Mouse (Mus musculus): ENCODE results near the gene Fam19a5. TPM values are rescaled to one million over a fixed set of nuclear protein-coding genes. Genes with fewer than 3 reads are reported as not detected.

The Fam19a5 gene
- total RNA-seq, 4 experiments from 2014 or later = 2.4 to 4.3 (median 3.1) TPM

DNA sequence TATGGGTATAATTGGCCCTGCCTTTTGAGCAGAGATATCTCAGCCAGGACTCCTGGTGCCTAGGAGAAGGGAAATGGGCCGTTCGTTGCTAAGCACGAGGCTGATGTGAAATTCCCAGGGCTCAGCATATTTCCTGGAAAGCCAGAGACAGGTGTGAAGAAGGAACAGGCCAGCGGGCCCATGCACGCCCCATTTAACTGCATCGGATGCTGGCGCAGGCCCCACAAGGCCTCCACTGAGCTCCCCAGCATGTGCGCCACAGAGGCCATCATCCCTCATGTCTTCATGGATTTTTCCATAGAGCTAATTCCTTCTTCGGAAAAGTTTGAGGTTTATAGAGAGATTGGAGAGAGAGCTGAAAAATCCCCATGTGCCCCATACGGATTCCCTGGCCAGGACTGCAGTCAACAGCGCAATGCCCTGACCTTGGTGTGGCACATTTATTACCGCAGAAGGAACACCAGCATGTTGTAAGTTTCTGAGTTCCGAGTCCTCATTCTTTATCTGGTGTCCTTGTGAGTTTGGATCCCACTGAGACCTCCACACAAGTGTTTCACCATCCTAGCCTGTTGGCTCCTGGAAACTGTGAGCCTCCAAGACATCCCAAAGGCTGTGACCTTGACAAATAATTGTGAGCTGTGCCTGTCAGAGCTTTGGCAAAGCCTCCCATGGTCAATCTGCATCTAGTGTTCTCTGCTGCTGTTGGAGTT lies 122.1 kb downstream of the Fam19a5 start:
- DNase-seq (ENCODE audit: low spot score in 2 of 2) = no peak

DNA sequence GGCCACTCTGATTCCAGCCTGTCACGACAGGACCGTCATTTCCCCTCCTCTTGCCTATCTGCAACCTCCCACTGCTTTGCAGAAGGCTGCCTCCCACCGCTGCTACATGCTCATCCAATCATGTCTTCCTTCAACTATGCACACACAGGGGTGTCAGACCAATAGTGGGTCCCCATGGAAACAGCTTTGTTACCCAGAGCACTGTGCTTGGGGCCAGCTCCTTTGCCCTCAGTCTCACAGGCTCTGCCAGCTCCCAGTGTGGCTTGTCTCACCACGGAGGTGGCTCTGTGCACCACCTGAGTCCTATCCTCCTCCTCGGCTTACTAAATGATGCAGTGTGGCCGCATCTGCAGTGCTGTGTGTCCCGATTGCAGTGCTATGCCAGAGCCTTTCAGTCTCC lies 123.3 kb downstream of the Fam19a5 start:
- DNase-seq (ENCODE audit: low spot score in 2 of 2) = no peak

DNA sequence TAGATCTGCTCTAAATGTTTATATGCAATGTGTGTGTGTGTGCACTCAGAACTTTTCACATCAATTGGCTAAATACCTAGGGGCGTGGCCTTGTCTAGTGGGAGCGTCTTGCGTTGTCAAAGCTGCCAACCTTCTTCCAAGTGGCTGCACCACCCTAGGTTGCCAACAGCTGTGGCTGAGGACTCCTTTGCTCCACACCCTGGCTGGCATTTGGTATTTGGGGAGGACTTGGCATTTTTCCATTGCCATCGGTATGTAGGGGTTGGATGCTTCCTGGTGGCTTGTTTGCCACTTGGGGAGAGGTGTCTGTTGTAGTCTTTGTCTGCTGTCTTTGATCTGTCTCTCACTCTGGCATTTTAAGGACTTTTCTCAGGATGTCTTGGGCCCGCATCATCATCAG lies 124.0 kb downstream of the Fam19a5 start:
- no peak for DNase-seq (ENCODE audit: low spot score in 2 of 2)

DNA sequence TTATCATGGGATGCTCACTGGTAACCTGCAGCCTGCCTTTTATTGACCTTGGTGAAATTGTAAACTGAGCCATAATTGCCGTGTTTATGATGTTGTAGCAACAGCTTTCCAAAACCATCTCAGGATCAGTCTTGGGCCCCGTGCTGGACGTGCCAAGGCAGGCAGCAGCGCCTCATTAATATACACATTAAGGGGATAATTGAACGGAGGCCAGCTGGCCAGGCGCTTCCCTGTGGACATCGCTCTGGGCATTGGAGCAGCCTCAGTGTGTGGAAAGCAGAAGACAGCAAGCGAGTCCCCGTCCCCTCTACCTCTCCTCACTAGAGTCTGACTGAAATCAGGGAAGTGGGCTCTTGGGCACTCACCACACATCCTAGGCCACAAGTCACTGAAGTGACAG lies 127.8 kb downstream of the Fam19a5 start:
- no peak for DNase-seq (ENCODE audit: low spot score in 2 of 2)

GRCm38 (mm10) chr15:87678711-87679110 lies 134.6 kb downstream of the Fam19a5 start:
- DNase-seq (ENCODE audit: low spot score in 2 of 2) = no peak

- DNase-seq (ENCODE audit: low spot score in 2 of 2) = no peak
These were observed 138.3 kb downstream of the Fam19a5 start for GRCm38 (mm10) chr15:87682410-87682809.

GRCm38 (mm10) chr15:87686415-87687040 lies 142.4 kb downstream of the Fam19a5 start:
- no peak for DNase-seq (ENCODE audit: low spot score in 2 of 2)

DNA sequence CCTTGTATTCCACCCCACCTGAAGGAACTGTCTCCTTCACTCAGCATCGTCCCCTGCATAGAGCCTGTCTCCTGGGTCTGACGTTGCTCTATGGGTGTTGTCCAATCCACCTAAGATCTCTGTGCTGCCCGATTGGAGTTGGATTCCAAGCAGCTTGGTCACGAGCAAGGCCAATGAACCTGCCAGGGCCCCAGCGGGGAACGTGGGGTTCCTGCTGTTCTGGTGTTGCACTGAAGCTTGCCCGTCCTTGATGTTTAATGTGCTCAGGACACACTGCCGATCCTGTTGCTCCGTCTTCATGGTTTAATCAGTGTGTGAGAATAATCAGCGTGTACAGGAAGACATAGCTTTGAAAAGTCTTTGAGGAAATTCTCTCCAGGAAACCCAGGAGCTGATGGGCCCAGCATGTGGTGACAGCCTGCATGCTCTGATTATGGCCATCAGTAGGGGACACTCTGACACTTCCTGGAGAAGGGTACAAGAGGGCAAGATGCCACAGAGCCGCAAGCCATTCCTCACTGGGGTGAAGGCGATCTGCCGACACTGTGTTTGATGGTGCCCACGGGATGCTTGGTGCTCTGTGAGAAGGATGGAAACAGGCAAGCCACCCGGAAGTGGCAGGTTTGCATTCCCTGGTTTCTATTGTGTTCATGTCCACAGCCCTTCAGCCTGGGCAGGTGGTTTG lies 147.3 kb downstream of the Fam19a5 start:
- no peak for DNase-seq (ENCODE audit: low spot score in 2 of 2)

DNA sequence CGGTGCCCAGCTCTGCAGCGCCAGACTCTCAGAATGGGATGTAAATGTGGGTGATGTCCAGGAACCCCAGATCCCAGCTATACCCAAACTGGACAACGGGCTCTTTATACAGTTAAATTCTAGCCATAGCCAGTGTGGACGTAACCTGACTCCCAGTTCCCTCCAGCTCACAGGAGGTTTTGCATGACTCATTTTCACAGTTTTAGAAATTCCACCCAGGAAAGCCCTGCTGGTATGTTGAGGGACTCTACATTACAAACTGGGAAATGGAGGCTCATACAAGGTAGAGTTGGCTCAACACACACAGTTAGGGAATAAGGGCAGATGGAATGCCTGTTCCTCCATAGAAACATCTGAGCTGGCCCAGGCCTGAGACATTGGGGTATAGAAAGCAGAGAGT lies 147.9 kb downstream of the Fam19a5 start:
- DNase-seq (ENCODE audit: low spot score in 2 of 2) = no peak

GRCm38 (mm10) chr15:87692394-87692793 lies 148.3 kb downstream of the Fam19a5 start:
- no peak for DNase-seq (ENCODE audit: low spot score in 2 of 2)

DNA sequence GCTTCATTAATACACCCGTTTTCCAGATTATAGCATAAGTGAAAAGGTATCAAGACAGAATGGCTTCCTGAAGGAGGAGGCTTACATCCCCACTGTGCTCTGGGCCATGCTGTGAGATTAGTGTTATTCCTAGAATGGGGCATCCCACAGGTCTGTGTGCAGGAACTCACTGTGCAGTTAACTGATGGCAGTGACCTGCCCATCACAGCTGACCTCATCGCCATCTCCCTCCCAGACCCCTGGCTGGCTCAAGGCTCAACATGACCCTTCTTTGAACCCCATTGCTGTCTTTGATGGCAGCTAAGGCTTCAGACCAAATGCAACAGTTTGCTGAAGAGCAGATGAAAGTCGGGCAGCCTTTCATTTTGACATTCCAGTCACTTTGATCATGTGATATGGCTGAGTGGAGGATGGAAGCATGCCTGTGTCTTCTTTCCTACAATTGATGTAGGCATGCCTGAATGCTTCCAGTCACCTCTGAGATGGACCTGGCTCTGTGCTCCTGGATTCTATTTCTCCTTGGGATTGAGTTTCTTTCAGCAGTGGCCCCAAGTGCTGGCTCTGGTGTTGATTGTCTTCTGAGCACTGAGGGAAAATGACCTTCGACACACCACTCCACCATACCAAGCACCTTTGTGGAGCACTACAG lies 148.9 kb downstream of the Fam19a5 start:
- DNase-seq (ENCODE audit: low spot score in 2 of 2) = no peak

DNA sequence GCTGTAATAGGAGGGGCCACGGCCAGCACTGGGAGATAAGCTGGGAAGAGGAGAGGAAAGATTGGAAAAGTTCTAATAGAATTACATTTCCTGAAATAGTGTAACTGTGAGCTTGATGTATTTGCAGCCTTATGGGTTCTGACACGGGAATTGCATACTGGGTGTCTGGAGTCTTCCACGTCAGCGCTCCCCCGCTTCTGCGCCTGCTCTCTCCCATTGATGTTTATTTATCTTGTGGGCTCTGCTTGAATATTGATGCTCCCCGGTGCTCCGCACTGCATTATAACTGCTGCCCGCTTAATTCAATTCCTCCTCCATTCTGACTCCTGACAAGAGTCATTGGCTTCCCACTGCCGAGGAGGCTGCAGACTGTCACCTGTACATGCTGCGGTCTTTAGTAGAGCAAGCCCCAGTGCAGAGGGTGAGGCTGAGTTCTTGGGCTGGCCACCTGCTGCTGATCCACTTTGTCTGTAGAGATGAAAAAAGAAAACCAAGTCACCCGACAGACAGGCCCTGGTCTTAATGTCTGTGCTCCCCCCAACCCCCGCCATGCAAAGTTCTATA lies 153.4 kb downstream of the Fam19a5 start:
- no peak for DNase-seq (ENCODE audit: low spot score in 2 of 2)

GRCm38 (mm10) chr15:87698562-87699320 lies 154.6 kb downstream of the Fam19a5 start:
- DNase-seq (ENCODE audit: low spot score in 2 of 2) = peak; percentile 14 to 25

GRCm38 (mm10) chr15:87702821-87703220 lies 158.7 kb downstream of the Fam19a5 start:
- no peak for DNase-seq (ENCODE audit: low spot score in 2 of 2)

GRCm38 (mm10) chr15:87703334-87703733 lies 159.2 kb downstream of the Fam19a5 start:
- DNase-seq (ENCODE audit: low spot score in 2 of 2) = no peak

DNA sequence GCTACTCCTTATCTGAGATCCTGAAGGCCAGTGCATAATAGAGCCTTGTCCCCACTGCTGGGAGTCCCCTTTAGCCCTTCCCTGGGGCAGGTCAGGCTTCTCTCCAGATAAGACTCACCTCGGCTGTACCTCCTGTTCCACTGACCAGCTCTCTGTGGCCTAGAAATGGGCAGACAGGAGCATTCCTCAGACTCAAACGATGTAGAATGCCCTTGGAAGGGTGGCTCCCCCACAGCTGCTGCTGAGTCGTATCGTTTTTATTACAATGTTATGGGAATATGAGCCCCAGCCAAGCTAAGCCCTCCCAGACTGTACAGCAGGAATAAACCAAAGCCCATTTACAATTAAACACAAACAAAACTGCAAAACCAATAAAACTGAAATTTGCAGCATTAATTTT lies 167.7 kb downstream of the Fam19a5 start:
- no peak for DNase-seq (ENCODE audit: low spot score in 2 of 2)

DNA sequence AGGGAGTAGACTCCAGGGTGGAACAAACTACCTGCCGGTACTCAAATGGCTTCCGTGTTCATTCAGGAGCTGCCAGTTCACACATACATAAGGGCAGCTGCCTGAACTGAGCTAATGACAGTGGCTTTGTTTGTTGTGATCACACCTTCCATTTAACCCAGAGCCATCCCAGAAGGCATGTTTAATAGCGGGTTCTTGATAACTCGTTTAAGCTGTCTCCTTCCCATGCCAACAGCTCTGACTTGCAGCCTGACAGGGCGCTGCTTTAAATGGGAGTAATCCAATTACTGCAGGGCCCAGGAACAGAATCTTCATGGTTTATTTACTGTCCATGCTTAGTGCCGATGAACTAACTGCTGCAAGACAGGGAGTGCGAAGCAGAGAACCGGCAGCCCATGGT lies 168.1 kb downstream of the Fam19a5 start:
- DNase-seq (ENCODE audit: low spot score in 2 of 2) = no peak

DNA sequence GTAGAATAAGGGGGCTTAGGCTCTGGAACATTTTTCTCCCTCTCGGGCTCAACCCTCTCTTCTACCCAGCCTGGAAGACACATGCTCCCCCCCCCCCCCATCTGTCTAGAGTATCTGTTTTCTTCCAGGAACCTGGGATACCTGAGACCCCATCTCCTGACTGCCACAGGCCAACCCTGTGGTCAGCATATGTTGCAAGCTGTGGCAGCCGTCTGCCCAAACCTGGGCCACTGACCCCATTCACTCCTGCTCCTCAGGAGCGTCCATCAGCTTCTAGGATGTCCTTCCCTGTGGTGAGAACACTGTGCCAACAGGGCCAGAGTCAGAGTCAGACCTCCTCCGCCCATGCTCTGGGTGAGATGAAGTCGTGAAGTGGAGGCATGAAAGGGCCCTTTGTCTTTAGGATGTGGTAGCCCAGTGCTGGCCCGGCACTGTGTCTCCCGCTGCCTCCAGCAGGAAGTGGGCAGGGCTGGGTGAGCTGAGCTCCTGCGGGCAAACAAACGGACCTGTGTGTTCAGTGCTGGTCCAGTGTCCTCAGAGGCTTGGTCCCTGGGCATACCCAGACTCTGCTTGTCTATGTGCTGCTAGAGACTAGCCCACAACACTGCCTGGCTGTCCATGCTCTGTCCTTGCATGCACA lies 171.1 kb downstream of the Fam19a5 start:
- DNase-seq (ENCODE audit: low spot score in 2 of 2) = peak in 1 of 2 experiments; percentile 16

- DNase-seq (ENCODE audit: low spot score in 2 of 2) = no peak
These were observed 173.0 kb downstream of the Fam19a5 start for GRCm38 (mm10) chr15:87717056-87717455.

DNA sequence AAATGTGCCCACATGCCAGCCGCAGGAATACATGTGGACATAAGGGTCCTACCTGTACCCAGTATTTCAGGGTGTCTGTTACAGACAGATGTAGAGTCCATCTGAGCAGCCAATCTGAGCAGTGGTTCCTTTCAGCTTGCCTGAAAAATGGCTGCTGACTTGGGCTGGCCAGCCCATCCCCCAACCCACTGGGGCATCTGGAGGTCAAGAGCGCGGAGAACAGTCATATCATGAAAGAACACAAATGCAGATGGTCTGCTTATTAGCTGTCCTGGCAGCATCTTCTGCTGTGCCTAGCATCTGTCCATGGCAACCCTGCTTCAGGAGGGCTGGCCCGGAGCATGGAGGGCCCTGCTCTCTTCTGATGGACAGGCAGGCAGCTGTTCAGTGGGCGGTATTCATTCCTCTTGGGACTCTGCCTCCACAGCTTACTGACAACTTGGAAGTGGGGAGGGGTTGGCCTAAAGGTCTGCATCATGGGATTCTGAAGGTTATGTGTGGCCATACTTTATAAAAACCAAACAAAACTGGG lies 179.4 kb downstream of the Fam19a5 start:
- no peak for DNase-seq (ENCODE audit: low spot score in 2 of 2)
